Comparison of ENCODE assay signal across 8 mouse cellular contexts in the genomic region with DNA sequence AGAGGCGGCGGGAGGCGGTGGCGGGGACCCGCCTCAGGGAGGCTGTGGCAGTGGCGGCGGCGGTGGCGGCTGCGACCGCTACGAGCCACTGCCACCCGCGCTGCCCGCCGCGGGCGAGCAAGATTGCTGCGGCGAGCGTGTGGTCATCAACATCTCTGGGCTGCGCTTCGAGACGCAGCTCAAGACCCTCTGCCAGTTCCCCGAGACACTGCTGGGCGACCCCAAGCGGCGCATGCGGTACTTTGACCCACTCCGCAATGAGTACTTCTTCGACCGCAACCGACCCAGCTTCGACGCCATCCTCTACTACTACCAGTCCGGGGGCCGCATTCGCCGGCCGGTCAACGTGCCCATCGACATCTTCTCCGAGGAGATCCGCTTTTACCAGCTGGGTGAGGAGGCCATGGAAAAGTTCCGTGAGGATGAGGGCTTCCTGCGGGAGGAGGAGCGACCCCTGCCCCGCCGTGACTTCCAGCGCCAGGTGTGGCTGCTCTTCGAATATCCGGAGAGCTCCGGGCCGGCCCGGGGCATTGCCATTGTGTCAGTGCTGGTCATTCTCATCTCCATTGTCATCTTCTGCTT. TPM values are rescaled to one million over a fixed set of nuclear protein-coding genes. Genes with fewer than 3 reads are reported as not detected.
DNase-seq lines count a peak whose midpoint lies in the region; ATAC-seq and TF ChIP-seq lines count a peak whose summit lies in the region.

No protein-coding gene starts in this region.

- TF ChIP-seq EP300 in ES-Bruce4 (IDR thresholded peaks at IDR 0.05; ENCODE audit: insufficient read depth, low read depth, low read length) = no peak
- no peak for TF ChIP-seq EP300 in liver, embryonic 14.5 days (IDR thresholded peaks at IDR 0.05; ENCODE audit: low read depth)

- peak overlapping the region; percentile 79 for H3K4me3 ChIP-seq in ES-Bruce4 (ENCODE audit: low read depth, low read length)
- peak overlapping the region; percentile 84 for H3K4me3 ChIP-seq in forebrain, embryonic 12.5 days (replicated peaks)
- H3K4me3 ChIP-seq in hindbrain, postnatal 0 days (ENCODE audit: low read length) = peak overlapping the region; percentile 76
- H3K4me3 ChIP-seq in liver, embryonic 14.5 days (ENCODE audit: insufficient read depth in 1 of 2, low read depth in 2 of 2, low read length in 2 of 2) = peak overlapping the region; percentile 55 to 59

- TF ChIP-seq POLR2A in ES-Bruce4 (IDR thresholded peaks at IDR 0.05; ENCODE audit: insufficient read depth, low read length) = no peak

- no peak overlapping the region for H3K27ac ChIP-seq in ES-Bruce4 (ENCODE audit: insufficient read depth, low read length)
- H3K27ac ChIP-seq in forebrain, embryonic 12.5 days = peak overlapping the region; percentile 89
- H3K27ac ChIP-seq in hindbrain, postnatal 0 days = peak overlapping the region; percentile 81
- H3K27ac ChIP-seq in liver, embryonic 14.5 days = no peak overlapping the region

- H3K9ac ChIP-seq in ES-Bruce4 (ENCODE audit: low read depth, poor library complexity, severe bottlenecking) = peak overlapping the region; percentile 51
- H3K9ac ChIP-seq in forebrain, embryonic 12.5 days = peak overlapping the region; percentile 88
- peak overlapping the region; percentile 86 for H3K9ac ChIP-seq in hindbrain, postnatal 0 days (replicated peaks; ENCODE audit: low read length)
- H3K9ac ChIP-seq in liver, embryonic 14.5 days (replicated peaks) = no peak overlapping the region

- no peaks in the 10 kb centered on the region for H3K9me3 ChIP-seq in ES-Bruce4 (replicated peaks; ENCODE audit: control insufficient read depth, insufficient read depth, low read length, poor library complexity, severe bottlenecking)
- no peaks in the 10 kb centered on the region for H3K9me3 ChIP-seq in forebrain, embryonic 12.5 days
- no peaks in the 10 kb centered on the region for H3K9me3 ChIP-seq in hindbrain, postnatal 0 days (ENCODE audit: low read length)
- H3K9me3 ChIP-seq in liver, embryonic 14.5 days (ENCODE audit: control insufficient read depth, low read length) = no peaks in the 10 kb centered on the region

- under 1% methylated on average over 51 of the region's 55 CpGs for WGBS in forebrain, embryonic 12.5 days
- under 1% methylated on average over 55 of the region's 55 CpGs for whole genome bisulfite sequencing in hindbrain, postnatal 0 days
- 0% methylated on average over 55 of the region's 55 CpGs for WGBS in liver, embryonic 14.5 days (ENCODE audit: insufficient replicate concordance)

- H3K36me3 ChIP-seq in ES-Bruce4 (ENCODE audit: control insufficient read depth, insufficient read depth, low read length, poor library complexity, severe bottlenecking) = no peaks in the 10 kb centered on the region
- no peaks in the 10 kb centered on the region for H3K36me3 ChIP-seq in forebrain, embryonic 12.5 days (replicated peaks)
- H3K36me3 ChIP-seq in hindbrain, postnatal 0 days (ENCODE audit: insufficient read depth, low read length) = no peaks in the 10 kb centered on the region
- no peaks in the 10 kb centered on the region for H3K36me3 ChIP-seq in liver, embryonic 14.5 days (replicated peaks; ENCODE audit: control insufficient read depth, insufficient read depth, low read depth)

- peak overlapping the region; percentile 79 for H3K4me2 ChIP-seq in forebrain, embryonic 12.5 days
- peak overlapping the region; percentile 85 for H3K4me2 ChIP-seq in hindbrain, postnatal 0 days (ENCODE audit: low read depth, low read length)
- H3K4me2 ChIP-seq in liver, embryonic 14.5 days (ENCODE audit: low read depth) = peak overlapping the region; percentile 59

- no peak for ATAC-seq in cerebellum, adult (ENCODE audit: insufficient number of reproducible peaks, low FRiP score, low TSS enrichment)
- peak; percentile 66 for ATAC-seq in forebrain, embryonic 12.5 days (ENCODE audit: low FRiP score)
- ATAC-seq in hindbrain, postnatal 0 days = peak; percentile 57
- ATAC-seq in liver, embryonic 14.5 days (ENCODE audit: insufficient read depth) = no peak

- no peaks in the 10 kb centered on the region for H3K4me1 ChIP-seq in ES-Bruce4 (ENCODE audit: control insufficient read depth, insufficient read depth, low read length)
- H3K4me1 ChIP-seq in forebrain, embryonic 12.5 days = peaks cover 48% of the 10 kb centered on the region
- H3K4me1 ChIP-seq in hindbrain, postnatal 0 days (ENCODE audit: insufficient read depth, low read length) = peaks cover 10% of the 10 kb centered on the region; the same call in 1 of the 2 replicates
- 0 out of 4 replicates have a peak, but pooled peaks cover 0 to 2% of the 10 kb centered on the region in 2 experiments for H3K4me1 ChIP-seq in liver, embryonic 14.5 days (replicated peaks; ENCODE audit: control insufficient read depth in 2 of 2, insufficient read depth in 2 of 2, low read length in 1 of 2)

- no peak for TF ChIP-seq CTCF in ES-Bruce4 (IDR thresholded peaks at IDR 0.05; ENCODE audit: low read depth, low read length)
- TF ChIP-seq CTCF in hindbrain, postnatal 0 days (IDR thresholded peaks at IDR 0.05; ENCODE audit: low read depth) = peak; percentile 39
- no peak for TF ChIP-seq CTCF in liver, embryonic 14.5 days (IDR thresholded peaks at IDR 0.05; ENCODE audit: low read depth)

- H3K27me3 ChIP-seq in ES-Bruce4 (ENCODE audit: control insufficient read depth, insufficient read depth, low read length, poor library complexity, severe bottlenecking) = peaks cover 20% of the 10 kb centered on the region
- no peaks in the 10 kb centered on the region for H3K27me3 ChIP-seq in forebrain, embryonic 12.5 days
- H3K27me3 ChIP-seq in hindbrain, postnatal 0 days (ENCODE audit: insufficient read depth, low read length) = no peaks in the 10 kb centered on the region
- H3K27me3 ChIP-seq in liver, embryonic 14.5 days (ENCODE audit: control insufficient read depth, insufficient read depth, low read length) = peaks cover 29% of the 10 kb centered on the region

- peak; percentile 9 for DNase-seq in cerebellum, adult 11 months
- DNase-seq in hindbrain, postnatal 0 days (ENCODE audit: low spot score) = peak; percentile 65
- DNase-seq in liver, embryonic 14.5 days (ENCODE audit: low read depth in 3 of 3, low spot score in 3 of 3) = no peak
- DNase-seq in right cerebral cortex, adult 18-20 months = peak; percentile 26
- DNase-seq in MN1 (ENCODE audit: low spot score) = no peak

RNA-seq across cellular contexts. Expression of a gene that starts 0.6 kb away (rescaled TPM):
- 0.35 and 0.63 TPM in 2 replicates for polyA plus RNA-seq in ES-Bruce4 (2011; ENCODE audit: insufficient read depth, insufficient read length, low read depth, missing spikeins)
- 17.3 and 18.4 TPM in 2 replicates for polyA plus RNA-seq in forebrain, embryonic 12.5 days (2016; fragmentation: Nextera tagmentation; extraction: Ambion mirVana)
- total RNA-seq in hindbrain, postnatal 0 days (2014; rRNA removed) = 52.0 and 53.9 TPM in 2 replicates
- 9.2 and 11.3 TPM in 2 replicates for polyA plus RNA-seq in hindbrain, postnatal 0 days (2015; fragmentation: Nextera tagmentation; extraction: Ambion mirVana)
- 0.51 and 0.76 TPM in 2 replicates for polyA plus RNA-seq in liver, embryonic 14.5 days (2012; rRNA removed)
- polyA plus RNA-seq in liver, embryonic 14.5 days (2014; fragmentation: Nextera tagmentation; extraction: Ambion mirVana) = 0.58 and 1.1 TPM in 2 replicates

Comparison
In these comparisons a context has a peak if more than half of its experiments do, and no peak if none do; other contexts are left out.
1. DNase-seq: peak in cerebellum, adult 11 months (single experiment), hindbrain, postnatal 0 days (single experiment) and right cerebral cortex, adult 18-20 months (single experiment); none in liver, embryonic 14.5 days (0 of 3) and MN1 (single experiment).
2. ATAC-seq: peak in forebrain, embryonic 12.5 days (single experiment) and hindbrain, postnatal 0 days (single experiment); none in cerebellum, adult (single experiment) and liver, embryonic 14.5 days (single experiment).
3. H3K27ac ChIP-seq: peak in forebrain, embryonic 12.5 days (single experiment) and hindbrain, postnatal 0 days (single experiment); none in ES-Bruce4 (single experiment) and liver, embryonic 14.5 days (single experiment).
4. Peak in every context shown above with its lines, with median percentiles within 50 percentile points of each other: H3K4me3 ChIP-seq and H3K4me2 ChIP-seq.